Mouse (Mus musculus): Measurements from ENCODE around the gene Aptx.

Gene Aptx

DNA sequence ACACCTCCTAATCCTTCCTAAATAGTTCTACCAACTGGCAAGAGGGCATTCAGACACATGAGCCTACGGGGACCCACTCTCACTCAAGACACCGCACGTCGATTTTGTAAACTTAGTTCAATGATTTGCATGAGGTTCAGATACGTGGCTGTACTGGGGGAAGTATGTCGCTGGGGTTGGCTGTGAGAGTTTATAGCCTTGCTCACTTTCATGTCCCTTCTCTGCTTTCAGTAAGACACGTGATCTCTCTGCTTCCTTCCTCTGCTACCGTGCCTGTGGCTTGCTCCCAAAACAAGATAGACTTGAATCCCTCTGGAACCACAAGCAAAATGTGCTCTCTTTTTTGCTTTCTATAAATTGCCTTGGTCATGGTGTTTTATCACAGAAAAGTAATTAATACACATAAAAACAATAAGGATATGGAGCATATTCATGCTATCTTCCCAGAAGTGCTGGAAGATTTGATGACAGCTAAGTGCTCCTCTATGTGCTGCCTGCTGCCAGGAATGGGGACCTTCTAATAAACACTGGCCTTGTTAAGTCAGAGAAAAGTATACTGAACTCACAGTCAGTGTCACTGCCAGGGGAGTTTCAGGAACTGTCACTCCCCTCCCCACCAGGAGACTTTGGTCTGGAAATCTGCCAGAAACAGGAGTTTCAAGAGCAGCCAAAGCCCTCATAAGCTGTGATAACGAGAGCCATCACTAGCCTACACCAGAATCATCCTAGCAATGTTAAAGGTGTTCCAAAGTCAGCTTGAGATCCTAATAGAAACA, 36.6 kb downstream of the Aptx start:
- no peak for DNase-seq

DNA sequence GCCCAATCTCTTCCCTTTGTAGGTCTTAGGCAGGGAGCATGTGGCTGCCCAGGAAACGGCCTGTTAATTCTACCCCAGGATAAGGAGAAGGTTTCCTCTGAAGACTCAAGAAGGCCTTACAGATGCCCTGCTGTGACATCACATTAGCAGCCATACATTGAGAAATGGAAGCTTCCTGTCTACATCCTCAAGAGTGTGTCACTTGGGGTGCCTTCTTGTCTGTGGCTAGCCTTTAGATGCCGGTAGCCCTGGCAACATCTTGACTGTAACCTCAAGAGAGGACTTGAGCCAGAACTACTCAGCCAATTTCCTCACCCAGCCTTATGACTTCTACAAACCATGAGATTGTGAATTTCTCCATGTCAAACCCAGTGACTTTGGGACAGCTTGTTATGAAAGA, 51.9 kb downstream of the Aptx start:
- no peak for DNase-seq

DNA sequence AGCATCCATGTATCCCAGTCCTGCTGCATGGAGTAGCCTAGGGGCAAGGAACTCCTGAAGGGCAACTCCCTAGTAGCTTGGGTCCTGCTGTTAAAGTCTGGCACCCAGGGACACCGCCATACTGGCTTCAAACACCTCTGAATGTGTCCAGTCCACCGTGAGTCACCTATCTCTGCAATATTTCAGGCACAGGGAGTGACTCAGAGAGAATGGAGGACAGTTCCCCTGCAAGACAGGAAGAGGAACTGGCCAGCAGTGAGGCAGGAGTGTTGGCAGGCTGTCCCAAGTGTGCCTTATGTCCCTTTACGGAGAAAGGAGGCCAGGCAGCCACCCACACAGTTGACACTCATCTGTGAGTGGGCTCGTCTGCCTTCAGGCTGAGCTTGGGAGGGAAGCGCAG, 53.9 kb downstream of the Aptx start:
- DNase-seq = no peak

GRCm38 (mm10) chr4:40643567-40643966, 59.4 kb downstream of the Aptx start:
- no peak for DNase-seq

DNA sequence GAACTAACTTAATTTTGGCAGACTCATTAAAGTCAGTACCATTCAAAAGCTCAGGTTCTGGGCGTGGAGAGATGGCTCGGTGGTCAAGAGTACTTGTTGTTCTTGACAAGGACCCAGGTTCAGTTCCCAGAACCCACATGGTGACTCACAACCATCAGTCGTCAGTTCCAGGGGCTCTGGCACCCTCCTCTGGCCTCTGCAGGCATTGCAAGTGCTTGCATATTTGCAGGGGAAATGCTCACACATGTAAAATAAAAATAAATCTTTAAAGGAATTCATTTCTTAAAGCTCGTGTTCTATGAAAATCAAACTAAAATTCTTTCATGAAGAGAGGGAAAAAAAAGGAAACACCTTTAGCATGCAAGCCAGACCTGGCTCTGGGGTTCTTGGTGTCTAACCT, 62.0 kb downstream of the Aptx start:
- no peak for DNase-seq

All from thymus, adult 18-20 months (tissue).